Mouse (Mus musculus) G1E (cell line): ENCODE results near the gene Bcar3. TPM values are rescaled to one million over a fixed set of nuclear protein-coding genes. Genes with fewer than 3 reads are reported as not detected.

Source experiments
- ATAC-seq: 2 replicates; pipeline ENCODE4 v1.8.0; 2016; ENCODE audit warnings: mild to moderate bottlenecking; ENCODE audit not compliant: insufficient number of reproducible peaks, poor library complexity, low FRiP score, severe bottlenecking; ENCODE audit errors: extremely low read depth
- DNase-seq: peaks from one replicate; pipeline ENCODE4 v3.0.0; 2012; ENCODE audit warnings: low spot score
- H3K27me3 ChIP-seq: 2 replicates; pipeline ENCODE4 v1.6.1; 2012; ENCODE audit warnings: mild to moderate bottlenecking, low read length, inconsistent platforms; ENCODE audit not compliant: insufficient read depth
- H3K36me3 ChIP-seq: replicated peaks from 2 replicates; pipeline ENCODE3; 2012; ENCODE audit warnings: mild to moderate bottlenecking, inconsistent platforms
- H3K4me1 ChIP-seq: 2 replicates; pipeline ENCODE4 v1.6.1; 2012; ENCODE audit warnings: low read depth, low read length, inconsistent platforms, mixed read lengths; ENCODE audit not compliant: insufficient read depth
- H3K4me3 ChIP-seq: 2 replicates; pipeline ENCODE4 v1.5.1; 2012; ENCODE audit warnings: low read depth, mild to moderate bottlenecking, inconsistent platforms, low read length, moderate library complexity, mixed read lengths
- H3K9me3 ChIP-seq: replicated peaks from 2 replicates; pipeline ENCODE4 v1.6.1; 2012; ENCODE audit warnings: inconsistent platforms
- CTCF ChIP-seq: IDR thresholded peaks from 2 replicates; pipeline ENCODE4 v1.5.1; 2012; ENCODE audit warnings: low read depth, low read length, inconsistent platforms, mixed read lengths
- GATA1 ChIP-seq: IDR thresholded peaks from 2 replicates; pipeline ENCODE4 v1.6.1; 2012; ENCODE audit warnings: borderline replicate concordance, low read length, inconsistent platforms, mixed read lengths
- GATA2 ChIP-seq: IDR thresholded peaks from 2 replicates; pipeline ENCODE4 v1.6.1; 2012; ENCODE audit warnings: low read depth, low read length, inconsistent platforms, borderline replicate concordance
- POLR2AphosphoS5 ChIP-seq: IDR thresholded peaks from 2 replicates; pipeline ENCODE4 v1.6.1; 2012; ENCODE audit warnings: low read depth, low read length, inconsistent platforms; ENCODE audit not compliant: insufficient replicate concordance
- TAL1 ChIP-seq: conservative IDR thresholded peaks from 2 replicates; pipeline ENCODE4 v1.6.1; 2012; ENCODE audit warnings: low read depth, low read length, inconsistent platforms, mixed read lengths
- polyA plus RNA-seq: library from polyadenylated mRNA; stranded (reverse); fragments of >175 nt; gene quantifications from 2 replicates; pipeline ENCODE4 v1.2.3, GENCODE M21; 2012
- total RNA-seq, 2 experiments: library from RNA; stranded (forward) in 1 of 2; stranded (reverse) in 1 of 2; fragments of 200-1000 nt in 1 of 2; fragments of >200 nt in 1 of 2; fragmentation: Nextera tagmentation in 1 of 2; gene quantifications; 2 replicates each; pipeline ENCODE4 v1.2.3; 2014 to 2017

Bcar3 gene
- total and polyA plus RNA-seq, 3 experiments = 0.27 TPM; not detected in 2

DNA sequence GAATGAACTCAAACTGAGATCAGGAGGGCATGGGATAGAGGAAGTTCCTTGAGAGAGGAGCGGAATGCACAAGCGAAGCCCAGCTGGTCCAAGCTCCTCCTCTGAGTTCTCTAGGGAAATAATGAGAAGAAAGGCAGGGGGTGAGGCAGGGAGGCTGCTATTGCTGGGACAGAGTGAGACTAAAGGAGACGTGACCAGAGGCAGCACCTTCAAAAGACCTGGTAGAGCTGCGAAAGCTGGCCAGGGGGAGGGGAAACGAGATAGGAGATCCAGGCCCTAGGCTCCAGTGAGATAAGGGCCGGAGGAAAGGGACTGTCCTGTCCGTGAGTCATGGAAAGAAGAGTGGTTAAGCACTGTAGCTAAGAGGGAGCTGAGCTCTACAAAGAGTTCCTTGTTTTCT lies 20.0 kb downstream of the Bcar3 start:
- Histone ChIP-seq H3K4me3 (no peak overlapping the region), H3K27me3 (peaks cover 5% of the 10 kb centered on the region; the same call in 1 of the 2 replicates), H3K36me3 (no peaks in the 10 kb centered on the region), H3K4me1 (no peaks in the 10 kb centered on the region; the same call in 1 of the 2 replicates), H3K9me3 (no peaks in the 10 kb centered on the region)
- DNase-seq (no peak), ATAC-seq (no peak)
- no peak for TF ChIP-seq GATA1
- no peak for TF ChIP-seq TAL1
- TF ChIP-seq GATA2 = no peak
- TF ChIP-seq CTCF = no peak
- no peak for TF ChIP-seq POLR2AphosphoS5

DNA sequence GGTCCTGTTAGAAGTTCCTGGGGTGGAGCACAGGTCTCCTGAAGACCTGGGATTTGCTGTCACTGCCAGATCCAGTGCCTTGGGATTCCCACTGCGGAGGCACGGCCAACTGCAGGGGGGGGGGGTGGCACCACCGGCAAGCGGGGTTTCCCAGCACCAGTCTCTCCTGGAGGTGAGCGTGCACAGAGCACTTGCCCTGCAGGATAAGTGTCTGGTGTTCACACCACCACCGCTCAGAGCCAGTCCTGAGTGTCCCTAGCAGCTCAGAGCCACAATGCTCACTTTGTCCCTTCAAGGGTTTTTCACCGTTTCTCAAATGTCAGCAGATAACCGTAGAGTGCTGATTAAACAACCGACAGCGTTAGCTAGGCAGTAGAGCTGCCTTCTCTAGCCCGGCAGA lies 22.7 kb downstream of the Bcar3 start:
- H3K4me3 ChIP-seq = no peak overlapping the region
- no peak for TF ChIP-seq CTCF
- no peak for TF ChIP-seq POLR2AphosphoS5
- no peak for TF ChIP-seq GATA2
- no peak for TF ChIP-seq GATA1
- TF ChIP-seq TAL1 = no peak
- DNase-seq (no peak), ATAC-seq (no peak)
- H3K27me3 ChIP-seq = peaks cover 5% of the 10 kb centered on the region; the same call in 1 of the 2 replicates
- no peaks in the 10 kb centered on the region for H3K9me3 ChIP-seq
- H3K4me1 ChIP-seq = no peaks in the 10 kb centered on the region; the same call in 1 of the 2 replicates
- no peaks in the 10 kb centered on the region for H3K36me3 ChIP-seq

- Histone ChIP-seq H3K27me3 (peaks cover 5% of the 10 kb centered on the region; the same call in 1 of the 2 replicates), H3K9me3 (no peaks in the 10 kb centered on the region), H3K4me3 (no peak overlapping the region), H3K4me1 (no peaks in the 10 kb centered on the region; the same call in 1 of the 2 replicates), H3K36me3 (no peaks in the 10 kb centered on the region)
- ATAC-seq (no peak), DNase-seq (no peak)
- TF ChIP-seq TAL1 (no peak), CTCF (no peak), GATA1 (no peak), POLR2AphosphoS5 (no peak), GATA2 (no peak)
These were observed 23.4 kb downstream of the Bcar3 start for GRCm38 (mm10) chr3:122317339-122317738.

DNA sequence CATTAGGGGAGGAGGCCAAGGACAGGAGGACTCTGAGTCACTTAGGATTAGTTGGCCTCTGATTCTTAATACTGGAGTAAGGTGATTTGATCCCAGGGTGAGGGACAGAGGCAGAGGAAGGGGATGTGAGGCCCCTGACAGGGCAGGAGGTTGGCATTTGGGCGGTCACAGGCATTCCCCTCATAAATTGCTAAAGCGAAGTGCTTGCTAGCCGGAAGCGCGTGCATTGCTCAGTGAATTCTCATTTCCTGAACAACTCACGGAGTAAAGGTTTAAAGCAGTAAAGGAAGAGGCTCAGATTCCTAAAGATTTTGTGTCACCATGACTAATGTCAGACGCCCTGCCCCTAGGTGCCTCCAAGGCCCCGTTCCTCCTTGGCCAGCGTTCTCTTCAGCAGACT lies 28.3 kb downstream of the Bcar3 start:
- H3K4me1 ChIP-seq = no peaks in the 10 kb centered on the region; the same call in 1 of the 2 replicates
- TF ChIP-seq GATA1 (no peak), POLR2AphosphoS5 (no peak), CTCF (no peak), TAL1 (no peak), GATA2 (no peak)
- no peak overlapping the region for H3K4me3 ChIP-seq
- DNase-seq (no peak), ATAC-seq (no peak)
- H3K36me3 ChIP-seq = no peaks in the 10 kb centered on the region
- H3K9me3 ChIP-seq = no peaks in the 10 kb centered on the region
- H3K27me3 ChIP-seq = no peaks in the 10 kb centered on the region

- H3K4me1 ChIP-seq = no peaks in the 10 kb centered on the region; the same call in 1 of the 2 replicates
- no peak for DNase-seq
- no peak for TF ChIP-seq CTCF
- no peak for TF ChIP-seq POLR2AphosphoS5
- TF ChIP-seq GATA2 = no peak
- TF ChIP-seq GATA1 = no peak
- no peak for TF ChIP-seq TAL1
- no peak for ATAC-seq
- H3K4me3 ChIP-seq = no peak overlapping the region
- no peaks in the 10 kb centered on the region for H3K36me3 ChIP-seq
- no peaks in the 10 kb centered on the region for H3K9me3 ChIP-seq
- H3K27me3 ChIP-seq = no peaks in the 10 kb centered on the region
These were observed 29.9 kb downstream of the Bcar3 start for GRCm38 (mm10) chr3:122323841-122324240.

DNA sequence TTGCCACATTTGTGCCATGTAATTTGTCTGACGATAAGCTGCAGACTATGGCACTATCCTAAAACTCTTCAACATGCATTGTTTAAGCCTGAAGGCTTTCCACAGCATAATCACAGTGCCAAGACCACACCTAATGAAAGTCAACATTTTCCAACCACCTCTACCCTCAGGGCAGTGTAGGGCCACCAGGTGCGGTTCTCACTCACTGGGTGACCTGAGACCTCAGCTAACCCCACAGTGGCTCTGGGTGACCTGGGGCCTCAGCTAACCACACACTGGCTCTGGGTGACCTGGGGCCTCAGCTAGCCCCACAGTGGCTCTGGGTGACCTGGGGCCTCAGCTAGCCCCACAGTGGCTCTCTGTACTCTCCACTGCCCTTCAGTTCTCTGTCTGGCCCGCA lies 30.6 kb downstream of the Bcar3 start:
- Histone ChIP-seq H3K36me3 (no peaks in the 10 kb centered on the region), H3K27me3 (no peaks in the 10 kb centered on the region), H3K4me3 (no peak overlapping the region), H3K9me3 (no peaks in the 10 kb centered on the region), H3K4me1 (no peaks in the 10 kb centered on the region; the same call in 1 of the 2 replicates)
- no peak for ATAC-seq
- TF ChIP-seq POLR2AphosphoS5 (no peak), TAL1 (no peak), CTCF (no peak), GATA2 (no peak), GATA1 (no peak)
- DNase-seq = no peak
